Mouse (Mus musculus) liver, adult 2 months (tissue): ENCODE data around the gene Gpatch1. TPM values are rescaled to one million over a fixed set of nuclear protein-coding genes. Genes with fewer than 3 reads are reported as not detected.
"Not testable (repeated sequence)": the region's sequence is repeated elsewhere in the genome, so short reads cannot be mapped to it uniquely, and the experiment has no call there.

Source experiments
- DNase-seq: peaks from one replicate; pipeline ENCODE4 v3.0.0-alpha.2; 2011; ENCODE audit warnings: low read depth, low spot score; ENCODE audit errors: extremely low read depth
- H3K27ac ChIP-seq: fragments of 200-500 bp; replicated peaks from 2 replicates; pipeline ENCODE4 v1.5.1; 2012; ENCODE audit warnings: low read depth, mild to moderate bottlenecking, control low read depth, inconsistent platforms, low read length; ENCODE audit not compliant: insufficient read depth
- H3K27me3 ChIP-seq: fragments of 200-500 bp; 2 replicates; pipeline ENCODE4 v1.6.1; 2012; ENCODE audit warnings: mild to moderate bottlenecking, moderate library complexity, low read length, inconsistent platforms; ENCODE audit not compliant: control insufficient read depth, insufficient read depth
- H3K36me3 ChIP-seq: fragments of 200-500 bp; 2 replicates; pipeline ENCODE4 v1.6.1; 2012; ENCODE audit warnings: low read length, inconsistent platforms; ENCODE audit not compliant: control insufficient read depth, insufficient read depth
- H3K4me1 ChIP-seq: fragments of 200-500 bp; 2 replicates; pipeline ENCODE4 v1.6.1; 2011; ENCODE audit warnings: low read length; ENCODE audit not compliant: control insufficient read depth, insufficient read depth
- H3K4me3 ChIP-seq: fragments of 200-500 bp; 2 replicates; pipeline ENCODE4 v1.5.1; 2011; ENCODE audit warnings: low read depth, mild to moderate bottlenecking, control low read depth, low read length, moderate library complexity; ENCODE audit not compliant: insufficient read depth
- H3K79me2 ChIP-seq: fragments of 200-500 bp; 2 replicates; pipeline ENCODE4 v1.6.1; 2012; ENCODE audit warnings: inconsistent platforms, mild to moderate bottlenecking, low read length, moderate library complexity; ENCODE audit not compliant: control insufficient read depth, insufficient read depth
- H3K9ac ChIP-seq: fragments of 200-500 bp; 2 replicates; pipeline ENCODE4 v1.6.1; 2012; ENCODE audit warnings: low read depth, mild to moderate bottlenecking, control low read depth, inconsistent platforms, low read length
- CTCF ChIP-seq: fragments of 200-500 bp; IDR thresholded peaks from 2 replicates; pipeline ENCODE4 v1.5.1; 2011; ENCODE audit warnings: low read depth, low read length, control low read depth
- POLR2A ChIP-seq: fragments of 200-500 bp; IDR thresholded peaks from 2 replicates; pipeline ENCODE4 v1.6.1; 2011; ENCODE audit warnings: low read length, control low read depth; ENCODE audit not compliant: insufficient read depth; ENCODE audit errors: extremely low read depth
- WGBS: fragments of 180-500 bp; shearing (Covaris S2); methylation state at CpG from one replicate; pipeline ENCODE4 v1.1.7; 2018; 5-methylcytosine and 5-hydroxymethylcytosine counted together
- polyA plus RNA-seq: library from polyadenylated mRNA; depleted of rRNA; stranded (reverse); fragments of >200 nt; gene quantifications from 2 replicates; pipeline ENCODE4 v1.2.3, GENCODE M21; 2012
- total RNA-seq: library from RNA; depleted of rRNA; stranded (reverse); fragments of >200 nt; gene quantifications from 2 replicates; pipeline ENCODE4 v1.2.3, GENCODE M21; 2014

Gpatch1 gene
- total and polyA plus RNA-seq, 2 experiments, result 2.5 to 4.1 TPM

- no peak overlapping the region for H3K27ac ChIP-seq
- H3K36me3 ChIP-seq, result no peaks in the 10 kb centered on the region
- H3K9ac ChIP-seq, result no peak overlapping the region
- DNase-seq, result no peak
- 66% methylated on average over 7 of the region's 7 CpGs for WGBS
- H3K4me1 ChIP-seq, result no peaks in the 10 kb centered on the region
- H3K27me3 ChIP-seq, result no peaks in the 10 kb centered on the region
- no peak overlapping the region for H3K4me3 ChIP-seq
- no peak for TF ChIP-seq CTCF
- TF ChIP-seq POLR2A, result no peak
- no peaks in the 10 kb centered on the region for H3K79me2 ChIP-seq
These were observed 59.9 kb downstream of the Gpatch1 start for GRCm38 (mm10) chr7:35258294-35258693.

GRCm38 (mm10) chr7:35252041-35252558, 66.1 kb downstream of the Gpatch1 start:
- H3K4me3 ChIP-seq, result no peak overlapping the region
- WGBS, result 12% methylated on average over 13 of the region's 13 CpGs
- peak; percentile 32 for DNase-seq
- no peak overlapping the region for H3K9ac ChIP-seq
- no peaks in the 10 kb centered on the region for H3K79me2 ChIP-seq
- no peaks in the 10 kb centered on the region for H3K27me3 ChIP-seq
- TF ChIP-seq CTCF (peak; percentile 57), POLR2A (no peak)
- H3K27ac ChIP-seq, result no peak overlapping the region
- 0 out of 2 replicates have a peak, but pooled peaks cover 1% of the 10 kb centered on the region for H3K4me1 ChIP-seq
- H3K36me3 ChIP-seq, result no peaks in the 10 kb centered on the region

- H3K4me1 ChIP-seq, DNase-seq, H3K27me3 ChIP-seq, H3K36me3 ChIP-seq, H3K27ac ChIP-seq, H3K79me2 ChIP-seq, H3K9ac ChIP-seq, H3K4me3 ChIP-seq: not testable (repeated sequence)
- 76% methylated on average over 3 of the region's 3 CpGs for WGBS
These were observed 80.3 kb downstream of the Gpatch1 start for GRCm38 (mm10) chr7:35237935-35238334.

- Histone ChIP-seq H3K36me3 (no peaks in the 10 kb centered on the region), H3K27me3 (no peaks in the 10 kb centered on the region), H3K79me2 (no peaks in the 10 kb centered on the region), H3K4me1 (no peaks in the 10 kb centered on the region; the same call in 1 of the 2 replicates), H3K4me3 (peak overlapping the region; percentile 33; the same call in 1 of the 2 replicates), H3K27ac (0 out of 2 replicates have a peak overlapping the region, but pooled peaks have one; percentile 24), H3K9ac (0 out of 2 replicates have a peak overlapping the region, but pooled peaks have one; percentile 23)
- peak; percentile 41 for DNase-seq
- TF ChIP-seq CTCF (no peak), POLR2A (no peak)
- 24% methylated on average over 9 of the region's 9 CpGs for WGBS
These were observed 82.9 kb downstream of the Gpatch1 start for GRCm38 (mm10) chr7:35235308-35235707.

GRCm38 (mm10) chr7:35234361-35235245, 83.6 kb downstream of the Gpatch1 start:
- under 1% methylated on average over 45 of the region's 45 CpGs for WGBS
- Histone ChIP-seq H3K9ac (peak overlapping the region; percentile 69), H3K4me3 (peak overlapping the region; percentile 64), H3K27ac (peak overlapping the region; percentile 82), H3K36me3 (no peaks in the 10 kb centered on the region), H3K27me3 (no peaks in the 10 kb centered on the region), H3K4me1 (no peaks in the 10 kb centered on the region; the same call in 1 of the 2 replicates), H3K79me2 (no peaks in the 10 kb centered on the region)
- TF ChIP-seq POLR2A, result no peak
- TF ChIP-seq CTCF, result no peak
- DNase-seq, result peak; percentile 86

GRCm38 (mm10) chr7:35233861-35234260, 84.4 kb downstream of the Gpatch1 start:
- Histone ChIP-seq H3K27ac (no peak overlapping the region), H3K36me3 (no peaks in the 10 kb centered on the region), H3K79me2 (no peaks in the 10 kb centered on the region), H3K4me3 (no peak overlapping the region), H3K4me1 (no peaks in the 10 kb centered on the region; the same call in 1 of the 2 replicates), H3K9ac (no peak overlapping the region; the same call in 1 of the 2 replicates), H3K27me3 (no peaks in the 10 kb centered on the region)
- DNase-seq, result no peak
- WGBS, result 78% methylated on average over 12 of the region's 12 CpGs
- TF ChIP-seq CTCF (no peak), POLR2A (no peak)
